In the genomic region with DNA sequence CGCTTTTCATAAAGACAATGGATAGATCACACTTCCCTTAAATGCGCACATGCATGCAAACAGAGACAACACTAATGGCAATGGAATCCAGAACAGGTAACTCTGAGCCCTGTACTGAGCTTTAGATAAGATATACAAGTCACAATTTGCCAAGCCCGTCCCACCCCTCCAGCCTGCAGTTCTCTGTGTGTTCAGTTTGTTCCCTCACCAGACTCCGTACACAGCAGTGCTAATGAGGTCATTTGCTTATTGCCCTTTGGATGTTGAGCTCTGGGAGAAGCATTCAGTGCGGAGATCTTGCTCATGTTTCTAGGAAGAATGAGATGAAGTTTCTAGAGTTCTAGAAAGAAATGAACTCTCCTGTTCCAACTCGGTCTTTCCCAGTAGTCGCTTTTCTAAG, we compare ENCODE assay signal across 22 mouse cellular contexts. TPM values are rescaled to one million over a fixed set of nuclear protein-coding genes. Genes with fewer than 3 reads are reported as not detected.
A peak's percentile ranks its signal among the peaks of the same experiment; 100 is the strongest.
DNase-seq lines count a peak whose midpoint lies in the region; ATAC-seq and TF ChIP-seq lines count a peak whose summit lies in the region.
"Had no signal": no experiment of that assay in that cellular context is flagged by ENCODE, and none has a peak within 500 bp of the region (broad histone marks: within the 10 kb centered on the region; RNA-seq: fewer than 3 reads in every experiment).

No protein-coding gene starts in this region.

- no peaks in the 10 kb centered on the region for H3K27me3 ChIP-seq in kidney, embryonic 15.5 days
- no peaks in the 10 kb centered on the region for H3K27me3 ChIP-seq in intestine, embryonic 15.5 days (replicated peaks)
- H3K27me3 ChIP-seq in intestine, embryonic 16.5 days (replicated peaks; ENCODE audit: control insufficient read depth, insufficient read depth, low read length) = no peaks in the 10 kb centered on the region
- no peaks in the 10 kb centered on the region for H3K27me3 ChIP-seq in stomach, postnatal 0 days (ENCODE audit: control insufficient read depth, insufficient read depth, low read length)
- H3K27me3 ChIP-seq: embryonic facial prominence, embryonic 15.5 days; forebrain, embryonic 15.5 days; hindbrain, embryonic 12.5 days had no signal

- no peak for TF ChIP-seq EP300 in stomach, postnatal 0 days (optimal IDR thresholded peaks at IDR 0.05)

- no peak overlapping the region for H3K27ac ChIP-seq in kidney, embryonic 15.5 days
- no peak overlapping the region for H3K27ac ChIP-seq in intestine, embryonic 15.5 days
- H3K27ac ChIP-seq in intestine, embryonic 16.5 days (ENCODE audit: low read length) = no peak overlapping the region
- no peak overlapping the region for H3K27ac ChIP-seq in stomach, postnatal 0 days (replicated peaks)
- H3K27ac ChIP-seq: embryonic facial prominence, embryonic 15.5 days; forebrain, embryonic 10.5 days; forebrain, embryonic 15.5 days; heart, embryonic 10.5 days; hindbrain, embryonic 12.5 days had no signal

- peak; percentile 40 to 42 for DNase-seq in kidney, adult 8-10 months
- peak; percentile 30 for DNase-seq in stomach, postnatal 0 days (ENCODE audit: low spot score)
- DNase-seq in adrenal gland, adult 18-20 months (ENCODE audit: low spot score in 2 of 2) = no peak
- DNase-seq: adrenal gland, adult 8-10 months; adrenal gland, postnatal 36 days; cerebellum, adult 2 months; cerebellum, postnatal 14 days; embryo, embryonic 11 days; gastrocnemius, postnatal 10 days; heart, adult 18-20 months; heart, postnatal 10 days; heart, postnatal 4 days had no signal

- ATAC-seq in kidney, embryonic 15.5 days (replicated peaks; ENCODE audit: low FRiP score) = no peak
- 0 out of 2 replicates have a peak, but pooled peaks have one; percentile 65 for ATAC-seq in intestine, embryonic 15.5 days
- ATAC-seq in intestine, embryonic 16.5 days = peak; percentile 71
- peak; percentile 90 for ATAC-seq in stomach, postnatal 0 days (ENCODE audit: low FRiP score, low TSS enrichment)
- ATAC-seq: forebrain, embryonic 15.5 days had no signal

- H3K9me3 ChIP-seq in kidney, embryonic 15.5 days (replicated peaks) = no peaks in the 10 kb centered on the region
- no peaks in the 10 kb centered on the region for H3K9me3 ChIP-seq in intestine, embryonic 15.5 days
- no peaks in the 10 kb centered on the region for H3K9me3 ChIP-seq in intestine, embryonic 16.5 days (ENCODE audit: control insufficient read depth, low read length)
- no peaks in the 10 kb centered on the region for H3K9me3 ChIP-seq in stomach, postnatal 0 days (ENCODE audit: control insufficient read depth, low read length)
- H3K9me3 ChIP-seq: embryonic facial prominence, embryonic 15.5 days; forebrain, embryonic 10.5 days; forebrain, embryonic 15.5 days; heart, embryonic 10.5 days; hindbrain, embryonic 12.5 days had no signal

- TF ChIP-seq CTCF in stomach, postnatal 0 days (IDR thresholded peaks at IDR 0.05; ENCODE audit: low read depth) = no peak

- H3K4me2 ChIP-seq in kidney, embryonic 15.5 days = no peak overlapping the region
- no peak overlapping the region for H3K4me2 ChIP-seq in intestine, embryonic 15.5 days (replicated peaks)
- H3K4me2 ChIP-seq in intestine, embryonic 16.5 days (ENCODE audit: low read depth, low read length) = no peak overlapping the region
- H3K4me2 ChIP-seq in stomach, postnatal 0 days (replicated peaks; ENCODE audit: low read depth) = no peak overlapping the region
- H3K4me2 ChIP-seq: embryonic facial prominence, embryonic 15.5 days; forebrain, embryonic 15.5 days; hindbrain, embryonic 12.5 days had no signal

- H3K36me3 ChIP-seq in kidney, embryonic 15.5 days = no peaks in the 10 kb centered on the region
- no peaks in the 10 kb centered on the region for H3K36me3 ChIP-seq in intestine, embryonic 15.5 days
- H3K36me3 ChIP-seq in intestine, embryonic 16.5 days (ENCODE audit: control insufficient read depth, insufficient read depth, low read length) = no peaks in the 10 kb centered on the region
- H3K36me3 ChIP-seq in stomach, postnatal 0 days (ENCODE audit: control insufficient read depth, insufficient read depth, low read length) = no peaks in the 10 kb centered on the region
- H3K36me3 ChIP-seq: embryonic facial prominence, embryonic 15.5 days; forebrain, embryonic 10.5 days; forebrain, embryonic 15.5 days; heart, embryonic 10.5 days; hindbrain, embryonic 12.5 days had no signal

- no peaks in the 10 kb centered on the region for H3K4me1 ChIP-seq in kidney, embryonic 15.5 days
- H3K4me1 ChIP-seq in intestine, embryonic 15.5 days (replicated peaks) = no peaks in the 10 kb centered on the region
- no peaks in the 10 kb centered on the region for H3K4me1 ChIP-seq in intestine, embryonic 16.5 days (ENCODE audit: control insufficient read depth, insufficient read depth, low read length)
- H3K4me1 ChIP-seq in stomach, postnatal 0 days (replicated peaks; ENCODE audit: control insufficient read depth, insufficient read depth) = no peaks in the 10 kb centered on the region
- H3K4me1 ChIP-seq: embryonic facial prominence, embryonic 15.5 days; forebrain, embryonic 10.5 days; forebrain, embryonic 15.5 days; hindbrain, embryonic 12.5 days had no signal

- H3K4me3 ChIP-seq in kidney, embryonic 15.5 days (replicated peaks) = no peak overlapping the region
- H3K4me3 ChIP-seq in intestine, embryonic 15.5 days (replicated peaks) = no peak overlapping the region
- no peak overlapping the region for H3K4me3 ChIP-seq in intestine, embryonic 16.5 days (ENCODE audit: low read length)
- no peak overlapping the region for H3K4me3 ChIP-seq in stomach, postnatal 0 days (ENCODE audit: low read depth, low read length)
- H3K4me3 ChIP-seq: embryonic facial prominence, embryonic 15.5 days; erythroblast, embryonic 14.5 days; forebrain, embryonic 10.5 days; forebrain, embryonic 15.5 days; heart, embryonic 10.5 days; hindbrain, embryonic 12.5 days had no signal

- no peak overlapping the region for H3K9ac ChIP-seq in kidney, embryonic 15.5 days
- no peak overlapping the region for H3K9ac ChIP-seq in intestine, embryonic 15.5 days
- no peak overlapping the region for H3K9ac ChIP-seq in intestine, embryonic 16.5 days (ENCODE audit: low read depth, low read length)
- no peak overlapping the region for H3K9ac ChIP-seq in stomach, postnatal 0 days (ENCODE audit: low read length)
- H3K9ac ChIP-seq: embryonic facial prominence, embryonic 15.5 days; forebrain, embryonic 15.5 days; hindbrain, embryonic 12.5 days had no signal

- WGBS in kidney, embryonic 15.5 days = 72% methylated on average over 7 of the region's 7 CpGs
- WGBS in intestine, embryonic 15.5 days = 68% methylated on average over 7 of the region's 7 CpGs
- WGBS in intestine, embryonic 16.5 days = 66% methylated on average over 7 of the region's 7 CpGs
- 62% methylated on average over 7 of the region's 7 CpGs for WGBS in stomach, postnatal 0 days

RNA-seq across cellular contexts. Expression of gene Kcna1, which starts 17.7 kb away (rescaled TPM):
- 0.48 and 0.50 TPM in 2 replicates for polyA plus RNA-seq in kidney, embryonic 15.5 days (2015; fragmentation: Nextera tagmentation; extraction: Ambion mirVana)
- polyA plus RNA-seq in intestine, embryonic 15.5 days (2015; fragmentation: Nextera tagmentation; extraction: Ambion mirVana) = 0.38 and 0.43 TPM in 2 replicates
- 0.05 and 0.23 TPM in 2 replicates for polyA plus RNA-seq in intestine, embryonic 16.5 days (2015; fragmentation: Nextera tagmentation; extraction: Ambion mirVana)
- 0.62 and 0.69 TPM in 2 replicates for polyA plus RNA-seq in stomach, postnatal 0 days (2015; fragmentation: Nextera tagmentation; extraction: Ambion mirVana)
- total RNA-seq in adrenal gland, adult 18-20 months (2021) = 1 to 10 TPM in 1 of 2 experiments, under 1 TPM in 1; 0.83 to 2.2 TPM
- total RNA-seq: common myeloid progenitor, adult 5-6 weeks had no signal
- polyA plus RNA-seq: erythroblast, embryonic 14.5 days had no signal

Comparison
In these comparisons a context has a peak if more than half of its experiments do, and no peak if none do; other contexts are left out.
1. DNase-seq: peak in kidney, adult 8-10 months (2 of 2) and stomach, postnatal 0 days (single experiment); none in adrenal gland, adult 18-20 months (0 of 2).